Mouse (Mus musculus): ENCODE results near the gene 1810013L24Rik.

GRCm38 (mm10) chr16:8823661-8824060 is 6.2 kb upstream of the 1810013L24Rik start:
- no peak for TF ChIP-seq EP300 (IDR thresholded peaks at IDR 0.05; ENCODE audit: insufficient read depth, low read depth, low read length)
- no peak for TF ChIP-seq CTCF (IDR thresholded peaks at IDR 0.05)
- no peak for TF ChIP-seq POLR2A (IDR thresholded peaks at IDR 0.05; ENCODE audit: insufficient read depth, low read depth, low read length)
